Mouse (Mus musculus): ENCODE measurements at regions not wholly inside any gene's neighbourhood (a gene's known extent, or its start where the extent isn't known, plus 50 kb on each side); places are given as distances from the start of the nearest gene placed in this dataset.
A peak's percentile ranks its signal among the peaks of the same experiment; 100 is the strongest.

- DNase-seq (ENCODE audit: low spot score in 2 of 2): no peak
These were observed 243.1 kb downstream of the Pdgfc start for GRCm38 (mm10) chr3:81279266-81279665.

DNA sequence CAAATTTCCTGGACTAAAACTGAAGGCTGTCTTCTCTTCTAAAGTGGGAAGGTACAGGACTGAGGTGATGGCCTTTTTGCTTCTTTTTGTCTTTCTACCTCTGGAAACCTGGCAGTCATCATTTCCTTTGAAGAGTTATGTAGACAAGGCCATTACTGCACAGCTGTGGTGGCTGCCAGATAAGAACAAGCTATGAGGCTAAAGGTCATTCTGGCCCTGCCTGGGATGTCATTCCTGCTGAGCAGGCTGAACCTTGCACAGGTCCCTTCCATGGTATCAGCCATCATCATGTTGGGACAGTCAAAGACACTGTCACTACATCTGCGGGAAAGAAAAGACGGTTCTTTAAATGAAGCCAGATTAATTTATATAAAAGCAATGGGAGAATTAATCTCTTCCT lies 253.5 kb downstream of the Pdgfc start:
- no peak for DNase-seq (ENCODE audit: low spot score in 2 of 2)

DNA sequence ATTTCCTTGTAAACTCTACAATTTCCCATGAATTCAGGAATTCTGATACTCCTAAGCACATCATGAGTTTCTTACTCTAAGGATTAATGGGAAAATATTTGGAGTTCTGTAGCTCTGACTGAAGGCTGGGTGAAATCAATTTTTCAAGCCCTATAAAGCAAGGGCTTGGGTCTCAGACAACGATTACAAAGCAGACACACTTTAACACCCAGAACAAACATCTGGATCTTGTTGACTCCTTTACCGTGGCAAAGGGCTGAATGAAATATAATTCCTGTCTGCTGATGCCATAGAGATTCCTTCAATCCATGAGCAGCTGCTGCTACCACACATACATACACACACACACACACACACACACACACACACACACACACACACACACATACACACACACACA lies 256.2 kb downstream of the Pdgfc start:
- no peak for DNase-seq (ENCODE audit: low spot score in 2 of 2)

DNA sequence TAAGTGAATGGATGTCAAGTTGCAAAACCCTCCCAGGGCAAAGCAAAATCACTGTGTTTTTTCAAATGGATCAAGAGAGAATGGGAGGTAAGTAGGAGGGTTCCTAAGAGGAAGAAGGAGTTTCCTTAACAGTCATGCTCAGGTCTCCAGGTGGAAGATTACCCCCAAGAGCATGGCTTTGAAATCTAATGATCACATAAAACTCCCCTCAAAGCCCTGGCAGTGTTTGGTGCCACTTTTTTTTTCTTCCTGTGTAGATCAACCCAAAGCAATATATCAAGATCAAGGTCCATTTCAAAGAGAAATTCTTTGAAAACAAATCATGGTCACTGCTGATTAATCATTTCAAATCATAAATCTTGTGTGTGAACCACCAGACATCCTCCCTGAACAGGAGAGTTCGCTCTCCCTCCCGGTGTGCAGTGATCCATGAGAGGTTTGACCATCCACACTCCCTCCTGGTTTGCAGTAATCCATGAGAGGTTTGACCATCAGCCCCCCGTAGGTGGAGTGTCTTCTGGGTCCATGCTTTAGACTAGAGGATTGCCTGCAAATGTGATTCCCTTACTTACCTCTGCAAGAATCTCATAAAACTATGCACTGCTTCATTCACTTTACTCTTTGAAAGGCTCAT lies 257.1 kb downstream of the Pdgfc start:
- no peak for DNase-seq (ENCODE audit: low spot score in 2 of 2)

DNA sequence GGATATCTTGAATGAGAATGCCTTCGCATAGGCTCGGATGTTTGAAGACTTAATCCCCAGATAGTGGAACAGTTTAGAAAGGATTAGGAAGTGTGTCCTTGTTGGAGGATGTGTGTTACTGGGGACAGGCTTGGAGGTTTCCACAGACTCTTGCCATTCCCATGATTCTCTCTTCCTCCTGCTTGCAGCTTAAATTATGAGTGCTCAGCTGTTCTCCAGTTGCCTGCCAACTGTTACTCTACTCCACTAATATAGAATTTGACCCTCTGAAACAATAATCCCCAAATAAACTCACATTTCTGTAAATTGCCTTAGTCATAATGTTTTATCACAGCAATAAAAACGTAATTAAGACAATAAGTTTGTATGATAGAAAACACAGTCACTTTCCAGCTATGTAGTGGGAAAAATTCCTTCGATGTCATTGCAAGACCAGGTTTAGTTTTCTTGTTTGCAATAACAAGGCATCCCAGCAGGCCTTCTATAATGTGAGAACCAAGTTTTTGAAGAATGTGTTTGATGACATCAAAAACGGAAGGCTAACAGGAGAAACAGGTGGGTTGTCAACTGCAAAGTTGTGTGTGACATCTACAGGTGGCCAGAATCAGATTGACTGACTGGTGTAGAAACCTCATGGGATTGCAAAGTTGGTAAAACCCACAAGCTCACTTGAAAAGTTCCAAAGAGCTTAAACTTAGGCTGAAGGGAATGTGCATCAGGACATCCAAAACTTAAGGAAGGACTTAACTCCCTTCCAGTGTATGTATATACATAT lies 268.0 kb downstream of the Pdgfc start:
- no peak for DNase-seq (ENCODE audit: low spot score in 2 of 2)

DNA sequence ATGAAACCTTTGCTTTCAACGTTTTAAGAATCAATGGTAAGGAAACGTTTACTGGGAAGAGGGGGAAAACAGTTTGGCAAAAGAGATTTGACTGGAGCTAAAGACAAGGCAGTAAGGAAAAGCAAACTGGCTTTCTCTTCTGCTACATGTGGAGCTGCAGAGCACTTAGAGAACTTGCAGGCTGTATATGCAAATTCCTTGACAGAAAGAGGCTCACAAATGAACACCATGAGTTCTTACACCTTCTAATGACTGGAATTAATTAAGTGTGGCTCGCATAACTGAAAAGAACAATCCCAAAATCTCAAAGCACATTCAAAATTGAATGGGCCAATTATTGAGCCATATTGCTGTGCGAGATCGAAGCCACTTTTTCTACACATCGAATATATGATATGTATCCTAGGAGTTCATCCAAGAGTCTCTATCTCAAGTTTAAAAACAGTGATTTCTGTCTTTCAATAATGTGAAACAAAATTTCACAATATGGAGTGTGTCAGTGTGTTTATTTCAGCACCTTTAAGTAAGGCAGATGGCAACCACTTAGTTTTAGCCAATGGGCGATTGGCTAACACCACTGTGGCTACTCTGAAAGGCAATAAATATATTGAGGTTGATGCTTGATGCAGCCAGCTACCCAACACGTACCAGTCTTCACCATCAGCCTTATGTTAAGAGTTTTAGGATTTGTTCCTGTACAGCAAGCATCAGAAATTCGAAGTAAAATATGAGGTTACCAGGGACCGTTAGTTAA lies 269.4 kb downstream of the Pdgfc start:
- no peak for DNase-seq (ENCODE audit: low spot score in 2 of 2)

GRCm38 (mm10) chr3:81326866-81327265 lies 290.6 kb downstream of the Pdgfc start:
- no peak for DNase-seq (ENCODE audit: low spot score in 2 of 2)

DNA sequence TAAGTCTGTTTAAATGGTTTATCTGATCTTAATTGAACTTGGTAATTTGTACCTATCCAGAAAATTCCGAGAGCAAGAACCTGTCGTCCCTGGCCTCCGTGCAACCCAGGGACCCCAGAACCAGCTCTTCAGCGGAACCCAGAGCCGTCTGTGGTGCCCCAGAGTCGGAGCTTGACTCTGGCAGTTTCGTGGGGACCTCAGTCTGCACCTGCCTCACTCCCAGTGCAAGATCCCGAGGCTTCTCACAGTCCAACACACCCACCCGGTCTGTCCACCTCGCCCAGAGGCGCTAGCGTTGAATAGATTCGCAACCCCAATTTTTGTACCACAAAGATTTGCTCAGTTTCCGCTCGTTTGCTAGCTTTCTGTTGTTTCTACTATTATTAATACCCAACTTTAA lies 315.5 kb downstream of the Pdgfc start:
- DNase-seq (ENCODE audit: low spot score in 2 of 2): no peak

DNA sequence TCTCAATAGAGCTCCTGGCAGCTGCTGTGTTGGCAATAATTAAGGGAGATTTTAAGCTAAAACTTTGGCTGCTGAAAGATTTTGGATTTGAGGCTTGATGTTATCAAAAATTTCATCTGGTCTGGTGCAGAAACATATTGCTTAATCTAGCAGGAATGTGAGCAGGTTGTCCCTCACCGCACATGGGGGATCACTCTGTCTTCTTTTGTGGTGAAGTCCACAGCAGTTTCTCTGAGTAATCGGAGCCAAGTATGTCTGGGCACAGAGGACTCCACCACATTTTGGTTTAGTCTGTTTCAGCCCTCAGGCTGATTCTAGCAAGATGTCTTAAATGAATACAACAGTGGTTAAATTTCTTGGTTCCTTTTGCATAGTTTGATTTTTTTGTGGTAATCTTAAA lies 331.7 kb downstream of the Pdgfc start:
- no peak for DNase-seq (ENCODE audit: low spot score in 2 of 2)

GRCm38 (mm10) chr3:81368642-81369041 lies 332.4 kb downstream of the Pdgfc start:
- no peak for DNase-seq (ENCODE audit: low spot score in 2 of 2)

DNA sequence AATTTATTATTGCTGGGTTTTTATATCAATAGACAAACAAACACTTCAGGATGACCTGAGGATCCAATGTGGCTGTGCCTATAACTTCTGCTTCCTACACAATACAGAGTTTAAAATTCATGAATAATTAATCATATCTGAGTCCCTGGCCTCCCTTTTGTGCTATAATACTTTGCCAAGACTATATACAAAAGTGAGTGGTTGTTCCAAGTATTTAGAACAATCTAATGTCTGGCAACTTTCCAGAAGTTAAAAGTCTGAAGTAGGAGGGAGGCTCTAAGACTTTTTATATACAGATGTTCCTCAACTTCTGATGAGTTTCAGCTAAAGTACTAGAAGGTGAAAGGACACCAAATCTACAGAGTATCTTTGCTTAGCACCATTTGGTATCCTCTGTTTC lies 333.5 kb downstream of the Pdgfc start:
- DNase-seq (ENCODE audit: low spot score in 2 of 2): no peak

- DNase-seq (ENCODE audit: low spot score in 2 of 2): no peak
These were observed 339.8 kb downstream of the Pdgfc start for GRCm38 (mm10) chr3:81375990-81376389.

GRCm38 (mm10) chr3:81377466-81377865 lies 341.2 kb downstream of the Pdgfc start:
- peak in 1 of 2 experiments; percentile 5 for DNase-seq (ENCODE audit: low spot score in 2 of 2)

- no peak for DNase-seq (ENCODE audit: low spot score in 2 of 2)
These were observed 343.1 kb downstream of the Pdgfc start for GRCm38 (mm10) chr3:81379362-81379761.

GRCm38 (mm10) chr3:81386931-81387330 lies 350.7 kb downstream of the Pdgfc start:
- DNase-seq (ENCODE audit: low spot score in 2 of 2): no peak

DNA sequence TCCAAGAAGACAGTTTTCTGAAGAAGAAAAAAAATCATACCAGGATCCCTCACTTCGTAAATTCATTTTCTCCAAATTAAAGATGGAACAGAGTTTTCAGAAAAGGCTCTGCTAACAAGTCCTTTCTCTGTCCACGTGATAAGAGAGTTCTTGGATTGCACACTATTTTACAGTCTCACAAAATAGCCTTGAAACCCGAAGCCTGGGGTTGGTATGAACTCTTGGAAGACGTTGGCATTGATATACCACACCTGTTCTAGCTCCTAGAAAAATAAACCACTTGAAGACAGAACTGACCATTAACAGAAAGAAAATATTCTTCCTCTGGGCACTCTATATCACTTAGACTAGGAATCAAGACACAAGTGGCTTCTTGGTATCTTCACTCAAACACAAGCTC lies 351.4 kb downstream of the Pdgfc start:
- DNase-seq (ENCODE audit: low spot score in 2 of 2): no peak

DNA sequence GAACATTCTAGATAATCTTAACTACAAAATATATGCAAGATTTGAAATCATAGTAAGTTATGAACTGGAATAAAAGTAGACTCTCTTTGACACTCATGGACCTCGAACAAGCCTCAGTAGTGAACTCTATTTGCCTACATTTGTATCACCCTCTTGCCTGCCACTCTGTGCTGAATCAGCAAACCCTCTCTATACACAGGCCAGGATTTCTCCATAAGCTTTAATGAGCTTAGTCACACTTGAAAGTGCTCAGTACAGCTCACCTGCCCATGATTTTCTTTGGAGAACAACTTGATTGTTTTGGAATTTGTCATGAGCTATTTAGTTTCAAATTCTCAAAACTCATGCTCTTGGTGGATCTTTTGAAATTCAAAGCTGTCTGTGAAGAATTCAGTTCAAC lies 361.0 kb downstream of the Pdgfc start:
- DNase-seq (ENCODE audit: low spot score in 2 of 2): no peak

DNA sequence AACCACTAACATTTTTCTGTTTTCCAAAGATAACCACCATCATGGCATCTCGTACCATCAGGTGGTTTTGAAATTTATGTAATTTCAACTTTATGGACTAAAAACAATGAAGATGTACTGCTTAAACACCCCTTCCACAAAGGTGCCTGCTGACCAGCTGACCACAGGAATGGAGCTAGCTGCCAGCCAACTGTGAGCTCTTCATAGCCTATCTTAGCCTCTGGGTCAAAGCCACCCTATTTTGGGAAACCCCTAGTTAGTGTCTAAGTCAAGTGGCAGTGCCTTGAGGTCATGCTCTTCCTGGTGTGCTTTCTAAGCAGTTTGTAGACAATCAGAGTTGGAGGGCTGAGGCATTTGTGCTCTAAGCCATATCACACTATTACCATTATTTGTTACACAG lies 364.8 kb downstream of the Pdgfc start:
- DNase-seq (ENCODE audit: low spot score in 2 of 2): no peak

DNA sequence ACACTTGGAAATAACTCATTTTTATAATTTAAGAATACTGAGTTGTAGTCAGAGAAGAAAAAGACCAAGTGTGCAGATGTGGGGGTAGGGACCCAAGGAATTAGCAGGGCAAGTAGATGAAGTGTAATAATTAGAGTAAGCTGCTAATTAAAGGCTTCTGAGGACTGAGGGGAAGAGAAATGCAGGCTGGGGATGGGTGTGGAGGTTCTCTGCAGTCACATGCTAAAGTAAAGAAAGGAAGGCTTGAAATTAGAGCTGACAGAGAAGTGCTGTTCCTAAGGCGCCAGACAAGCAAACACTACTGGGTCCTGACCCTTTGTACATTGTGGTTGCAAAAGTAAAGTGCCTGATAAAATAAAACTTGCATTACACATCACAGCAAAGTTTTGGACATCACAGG lies 372.7 kb downstream of the Pdgfc start:
- DNase-seq (ENCODE audit: low spot score in 2 of 2): no peak

DNA sequence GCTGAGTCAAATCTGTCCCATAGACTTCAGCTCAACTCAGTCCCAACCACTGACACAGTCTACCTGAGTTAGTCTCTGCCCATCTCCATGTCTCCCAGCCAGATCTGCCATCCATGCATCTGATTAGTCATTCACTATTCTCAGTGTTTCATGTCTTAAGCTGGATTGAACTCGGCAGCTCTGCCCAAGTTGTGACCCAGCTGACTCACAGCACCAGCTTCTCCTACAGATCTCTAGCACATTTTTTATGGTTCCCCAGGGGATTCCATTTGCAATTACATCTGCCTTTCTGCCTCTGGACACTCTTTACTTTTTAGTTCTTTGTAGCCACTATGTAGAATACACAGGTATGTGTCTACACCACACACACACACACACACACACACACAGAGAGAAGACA lies 385.7 kb downstream of the Pdgfc start:
- DNase-seq (ENCODE audit: low spot score in 2 of 2): no peak

DNA sequence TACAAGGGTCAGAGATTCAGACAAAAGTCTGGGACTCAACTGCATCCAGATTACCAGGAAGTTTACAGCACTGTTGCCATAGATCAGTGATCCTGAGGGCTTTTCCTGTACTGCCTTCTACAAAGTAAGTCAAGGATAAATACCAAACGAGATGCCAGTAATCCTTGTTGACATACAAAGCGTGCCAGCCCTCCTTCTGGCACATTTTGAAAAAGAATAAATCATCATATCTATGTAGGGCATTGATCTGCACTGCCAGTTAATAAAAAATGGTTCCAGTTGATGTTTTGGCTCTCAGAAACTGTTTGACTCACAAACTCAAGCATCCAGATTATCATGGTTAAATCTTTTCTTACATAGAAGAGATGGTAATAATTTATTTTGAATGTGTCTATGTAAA lies 390.5 kb downstream of the Pdgfc start:
- DNase-seq (ENCODE audit: low spot score in 2 of 2): no peak

Data from left cerebral cortex, adult 8-10 months (tissue).